ENCODE assay signal across 9 mouse cellular contexts in the genomic region with DNA sequence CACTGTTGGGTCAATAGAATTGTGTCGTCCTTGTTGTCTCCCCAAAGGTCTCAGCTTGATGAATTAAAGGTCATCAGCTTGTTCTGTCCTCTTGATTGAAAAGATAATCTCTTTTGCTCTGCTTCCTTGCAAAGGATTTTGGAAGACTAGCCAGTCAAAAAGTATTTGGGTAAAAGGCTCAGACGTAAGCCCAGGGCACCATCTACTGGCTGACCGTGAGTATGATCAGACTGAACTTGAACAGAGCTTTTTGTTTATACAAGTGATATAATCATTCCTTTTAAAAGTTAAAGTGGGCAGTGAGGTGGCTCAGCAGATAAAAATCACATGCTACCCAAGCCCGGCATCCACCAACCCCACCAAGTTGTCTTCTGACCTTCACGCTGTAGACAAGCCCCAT. TPM values are rescaled to one million over a fixed set of nuclear protein-coding genes. Genes with fewer than 3 reads are reported as not detected.
DNase-seq lines count a peak whose midpoint lies in the region; ATAC-seq and TF ChIP-seq lines count a peak whose summit lies in the region.
"Had no signal": no experiment of that assay in that cellular context is flagged by ENCODE, and none has a peak within 500 bp of the region (broad histone marks: within the 10 kb centered on the region; RNA-seq: fewer than 3 reads in every experiment).

No protein-coding gene starts in this region.

- intact Hi-C loops in left cerebral cortex, adult 2 months (cut with DNase I): no loop called here

- H3K4me3 ChIP-seq in left cerebral cortex, adult 2 months: no peak overlapping the region

- peak; percentile 7 for DNase-seq in cerebellum, adult 9-10 months
- peak; percentile 30 to 39 for DNase-seq in left cerebral cortex, adult 2 months (ENCODE audit: extremely low spot score in 1 of 2, low spot score in 2 of 2)
- DNase-seq in left cerebral cortex, adult 11 months (ENCODE audit: low spot score): no peak
- peak; percentile 45 for DNase-seq in T-cell, adult 2 months (ENCODE audit: low spot score)
- peak; percentile 33 for DNase-seq in forelimb bud, embryonic 11.5 days (ENCODE audit: low read depth, low spot score)
- peak; percentile 61 for DNase-seq in lung, postnatal 10 days
- DNase-seq in urinary bladder, postnatal 10 days (ENCODE audit: low spot score): no peak

- TF ChIP-seq CTCF in left cerebral cortex, adult 2 months (IDR thresholded peaks at IDR 0.05): peak; percentile 68

- no peak for ATAC-seq in cerebellum, adult (ENCODE audit: insufficient number of reproducible peaks, low FRiP score, low TSS enrichment)

- H3K27ac ChIP-seq in left cerebral cortex, adult 2 months: no peak overlapping the region

RNA-seq across cellular contexts. Expression of a gene that starts 31.1 kb away (rescaled TPM):
- under 1 TPM in 1 of 2 experiments, not detected in 1; 0.49 TPM for total RNA-seq in left cerebral cortex, adult 2 months (2021)
- total RNA-seq: G1E had no signal

RNA-seq across cellular contexts. Expression of a gene that starts 34.6 kb away (rescaled TPM):
- total RNA-seq in left cerebral cortex, adult 2 months (2021): 10 to 100 TPM; 45.9 to 48.5 TPM

RNA-seq across cellular contexts. Expression of a gene that starts 56.8 kb away (rescaled TPM):
- 10 to 100 TPM; 51.8 to 52.0 TPM for total RNA-seq in left cerebral cortex, adult 2 months (2021)
- total RNA-seq: G1E had no signal

Comparison
In these comparisons a context has a peak if more than half of its experiments do, and no peak if none do; other contexts are left out.
1. DNase-seq: peak in cerebellum, adult 9-10 months (single experiment), left cerebral cortex, adult 2 months (2 of 2), T-cell, adult 2 months (single experiment), forelimb bud, embryonic 11.5 days (single experiment) and lung, postnatal 10 days (single experiment); none in left cerebral cortex, adult 11 months (single experiment) and urinary bladder, postnatal 10 days (single experiment).